Mouse (Mus musculus) left cerebral cortex, adult 11 months (tissue): ENCODE measurements around the gene Prrt1.

Source experiments
- DNase-seq: peaks from one replicate; pipeline ENCODE4 v3.0.0; 2022; ENCODE audit warnings: low spot score

The Prrt1 gene

GRCm38 (mm10) chr17:34651507-34652221 is 22.3 kb downstream of the Prrt1 start:
- DNase-seq, result no peak

- no peak for DNase-seq
Measured at GRCm38 (mm10) chr17:34652546-34652945, 23.2 kb downstream of the Prrt1 start.

- no peak for DNase-seq
Measured at GRCm38 (mm10) chr17:34652985-34653384, 23.7 kb downstream of the Prrt1 start.

GRCm38 (mm10) chr17:34653746-34654285 is 24.5 kb downstream of the Prrt1 start:
- no peak for DNase-seq

- no peak for DNase-seq
Measured at GRCm38 (mm10) chr17:34654392-34654791, 25.1 kb downstream of the Prrt1 start.

GRCm38 (mm10) chr17:34655160-34655559 is 25.8 kb downstream of the Prrt1 start:
- no peak for DNase-seq

- DNase-seq, result no peak
Measured at GRCm38 (mm10) chr17:34655581-34655991, 26.3 kb downstream of the Prrt1 start.

- DNase-seq, result no peak
Measured at GRCm38 (mm10) chr17:34656666-34657065, 27.3 kb downstream of the Prrt1 start.

GRCm38 (mm10) chr17:34657271-34657670 is 27.9 kb downstream of the Prrt1 start:
- no peak for DNase-seq

- DNase-seq, result no peak
Measured at GRCm38 (mm10) chr17:34658145-34658544, 28.8 kb downstream of the Prrt1 start.

- no peak for DNase-seq
Measured at GRCm38 (mm10) chr17:34658591-34658990, 29.3 kb downstream of the Prrt1 start.

- DNase-seq, result no peak
Measured at GRCm38 (mm10) chr17:34659181-34659896, 30.0 kb downstream of the Prrt1 start.

GRCm38 (mm10) chr17:34659897-34660214 is 30.5 kb downstream of the Prrt1 start:
- DNase-seq, result no peak

- no peak for DNase-seq
Measured at GRCm38 (mm10) chr17:34660259-34660820, 31.0 kb downstream of the Prrt1 start.

GRCm38 (mm10) chr17:34661121-34661591 is 31.8 kb downstream of the Prrt1 start:
- DNase-seq, result no peak

GRCm38 (mm10) chr17:34662468-34662867 is 33.1 kb downstream of the Prrt1 start:
- no peak for DNase-seq

GRCm38 (mm10) chr17:34662978-34663377 is 33.6 kb downstream of the Prrt1 start:
- DNase-seq, result no peak

GRCm38 (mm10) chr17:34663558-34663957 is 34.2 kb downstream of the Prrt1 start:
- DNase-seq, result no peak

GRCm38 (mm10) chr17:34664472-34664871 is 35.1 kb downstream of the Prrt1 start:
- no peak for DNase-seq

GRCm38 (mm10) chr17:34670235-34670634 is 40.9 kb downstream of the Prrt1 start, which contains the start of gene Tnxb:
TSS of gene Tnxb (plus strand) at chr17:34670535.
- no peak for DNase-seq

- DNase-seq, result no peak
Measured at GRCm38 (mm10) chr17:34671151-34672066, 42.1 kb downstream of the Prrt1 start.
